Mouse (Mus musculus): ENCODE data around the gene Tmem50a.

Tmem50a gene

GRCm38 (mm10) chr4:134871950-134872349 lies 42.9 kb downstream of the Tmem50a start:
- no peak for DNase-seq (ENCODE audit: low read depth)

- DNase-seq (ENCODE audit: low read depth): no peak
Observed at GRCm38 (mm10) chr4:134871477-134871876, 43.3 kb downstream of the Tmem50a start.

- no peak for DNase-seq (ENCODE audit: low read depth)
Observed at GRCm38 (mm10) chr4:134869815-134870375, 44.9 kb downstream of the Tmem50a start.

- no peak for DNase-seq (ENCODE audit: low read depth)
Observed at GRCm38 (mm10) chr4:134869068-134869730, 45.6 kb downstream of the Tmem50a start.

- no peak for DNase-seq (ENCODE audit: low read depth)
Observed at GRCm38 (mm10) chr4:134868490-134868889, 46.3 kb downstream of the Tmem50a start.

GRCm38 (mm10) chr4:134868065-134868464 lies 46.8 kb downstream of the Tmem50a start:
- no peak for DNase-seq (ENCODE audit: low read depth)

- no peak for DNase-seq (ENCODE audit: low read depth)
Observed at GRCm38 (mm10) chr4:134867661-134868060, 47.2 kb downstream of the Tmem50a start.

- DNase-seq (ENCODE audit: low read depth): no peak
Observed at GRCm38 (mm10) chr4:134867213-134867612, 47.6 kb downstream of the Tmem50a start.

- DNase-seq (ENCODE audit: low read depth): no peak
Observed at GRCm38 (mm10) chr4:134865789-134866188, 49.0 kb downstream of the Tmem50a start.

GRCm38 (mm10) chr4:134865340-134865739 lies 49.5 kb downstream of the Tmem50a start:
- no peak for DNase-seq (ENCODE audit: low read depth)

GRCm38 (mm10) chr4:134863937-134864729 lies 50.7 kb downstream of the Tmem50a start, which contains the start of gene Rhd:
Rhd (plus strand) TSS chr4:134864536.
- no peak for DNase-seq (ENCODE audit: low read depth)

- no peak for DNase-seq (ENCODE audit: low read depth)
Observed at GRCm38 (mm10) chr4:134862996-134863395, 51.8 kb downstream of the Tmem50a start.

- DNase-seq (ENCODE audit: low read depth): no peak
Observed at GRCm38 (mm10) chr4:134861884-134862283, 52.9 kb downstream of the Tmem50a start.

- no peak for DNase-seq (ENCODE audit: low read depth)
Observed at GRCm38 (mm10) chr4:134858494-134858893, 56.3 kb downstream of the Tmem50a start.

GRCm38 (mm10) chr4:134856501-134856900 lies 58.3 kb downstream of the Tmem50a start:
- no peak for DNase-seq (ENCODE audit: low read depth)

- no peak for DNase-seq (ENCODE audit: low read depth)
Observed at GRCm38 (mm10) chr4:134856056-134856455, 58.8 kb downstream of the Tmem50a start.

- DNase-seq (ENCODE audit: low read depth): no peak
Observed at GRCm38 (mm10) chr4:134855371-134855770, 59.5 kb downstream of the Tmem50a start.

- DNase-seq (ENCODE audit: low read depth): peak; percentile 93
Observed at GRCm38 (mm10) chr4:134853637-134854485, 61.0 kb downstream of the Tmem50a start.

- DNase-seq (ENCODE audit: low read depth): peak; percentile 98
Observed at GRCm38 (mm10) chr4:134853259-134853636, 61.6 kb downstream of the Tmem50a start, which contains the start of gene Maco1. Maco1 (minus strand) TSS chr4:134853345.

GRCm38 (mm10) chr4:134852438-134853255 lies 62.2 kb downstream of the Tmem50a start:
- DNase-seq (ENCODE audit: low read depth): no peak

- peak; percentile 40 for DNase-seq (ENCODE audit: low read depth)
Observed at GRCm38 (mm10) chr4:134851876-134852275, 62.9 kb downstream of the Tmem50a start.
